Mouse (Mus musculus) stomach, embryonic 15.5 days (tissue): ENCODE data around the gene Neto2. TPM values are rescaled to one million over a fixed set of nuclear protein-coding genes. Genes with fewer than 3 reads are reported as not detected.

ENCODE experiments used
- ATAC-seq: fragments of 200-750 bp; cut with Nextera tagmentation; 2 replicates; pipeline ENCODE4 v1.8.0; 2017; ENCODE audit warnings: low read depth, moderate number of reproducible peaks, moderate TSS enrichment; ENCODE audit not compliant: insufficient read depth, low FRiP score
- H3K27ac ChIP-seq: fragments of 300-500 bp; sonication (generic); 2 replicates; pipeline ENCODE4 v1.5.1; 2015; ENCODE audit warnings: mild to moderate bottlenecking, inconsistent platforms
- H3K27me3 ChIP-seq: fragments of 300-500 bp; sonication (generic); replicated peaks from 2 replicates; pipeline ENCODE4 v1.6.1; 2015; ENCODE audit warnings: inconsistent platforms
- H3K36me3 ChIP-seq: fragments of 300-500 bp; sonication (generic); 2 replicates; pipeline ENCODE4 v1.6.1; 2015; ENCODE audit warnings: inconsistent platforms
- H3K4me1 ChIP-seq: fragments of 300-500 bp; sonication (generic); 2 replicates; pipeline ENCODE4 v1.6.1; 2015; ENCODE audit warnings: inconsistent platforms
- H3K4me2 ChIP-seq: fragments of 300-500 bp; sonication (generic); 2 replicates; pipeline ENCODE4 v1.6.1; 2015; ENCODE audit warnings: mild to moderate bottlenecking, inconsistent platforms
- H3K4me3 ChIP-seq: fragments of 300-500 bp; sonication (generic); replicated peaks from 2 replicates; pipeline ENCODE4 v1.5.1; 2015; ENCODE audit warnings: inconsistent platforms
- H3K9ac ChIP-seq: fragments of 300-500 bp; sonication (generic); 2 replicates; pipeline ENCODE4 v1.6.1; 2015; ENCODE audit warnings: inconsistent platforms
- H3K9me3 ChIP-seq: fragments of 300-500 bp; sonication (generic); 2 replicates; pipeline ENCODE4 v1.6.1; 2016; ENCODE audit warnings: inconsistent platforms
- WGBS: fragments of 180-500 bp; shearing (Covaris S2); methylation state at CpG from one replicate; pipeline ENCODE4 v1.1.7; 2015; 5-methylcytosine and 5-hydroxymethylcytosine counted together
- polyA plus RNA-seq: library from polyadenylated mRNA; unstranded; fragments of >200 nt; fragmentation: Nextera tagmentation; extraction: Ambion mirVana; gene quantifications from 2 replicates; pipeline ENCODE4 v1.2.1, GENCODE M21; 2015

Gene Neto2
- polyA plus RNA-seq: 6.0 and 6.7 TPM in 2 replicates

GRCm38 (mm10) chr8:85700751-85701351 is at the start of gene Neto2:
TSS of gene Neto2 (minus strand) at chr8:85700924.
- no peaks in the 10 kb centered on the region for H3K36me3 ChIP-seq

GRCm38 (mm10) chr8:85745053-85745452 is 44.3 kb upstream of the Neto2 start:
- Histone ChIP-seq H3K36me3 (no peaks in the 10 kb centered on the region), H3K4me2 (no peak overlapping the region), H3K9ac (no peak overlapping the region), H3K27ac (no peak overlapping the region), H3K9me3 (no peaks in the 10 kb centered on the region), H3K4me1 (no peaks in the 10 kb centered on the region), H3K4me3 (no peak overlapping the region), H3K27me3 (no peaks in the 10 kb centered on the region)
- 94% methylated on average over 2 of the region's 2 CpGs for WGBS
- no peak for ATAC-seq

More at GRCm38 (mm10) chr8:85700751-85701351, at the start of gene Neto2:
- Histone ChIP-seq H3K27ac (peak within 1 kb of the TSS; percentile 77), H3K9me3 (no peaks in the 10 kb centered on the region), H3K9ac (peak within 1 kb of the TSS; percentile 65), H3K27me3 (0 out of 2 replicates have a peak, but pooled peaks cover 3% of the 10 kb centered on the region), H3K4me2 (peak within 1 kb of the TSS; percentile 99), H3K4me1 (peaks cover 6% of the 10 kb centered on the region), H3K4me3 (peak within 1 kb of the TSS; percentile 69)
- 7% methylated on average over 37 of the region's 65 CpGs for WGBS
- ATAC-seq: peak; percentile 90

- Histone ChIP-seq H3K4me3 (no peak overlapping the region), H3K9ac (no peak overlapping the region), H3K9me3 (no peaks in the 10 kb centered on the region), H3K27me3 (no peaks in the 10 kb centered on the region), H3K36me3 (0 out of 2 replicates have a peak, but pooled peaks cover 3% of the 10 kb centered on the region), H3K4me1 (no peaks in the 10 kb centered on the region), H3K4me2 (no peak overlapping the region), H3K27ac (no peak overlapping the region)
- no peak for ATAC-seq
- 85% methylated on average over 3 of the region's 3 CpGs for WGBS
These were observed 29.8 kb upstream of the Neto2 start for GRCm38 (mm10) chr8:85730545-85730944.

- no peak for ATAC-seq
- no peak overlapping the region for H3K4me2 ChIP-seq
- H3K4me1 ChIP-seq: no peaks in the 10 kb centered on the region
- H3K9ac ChIP-seq: no peak overlapping the region
- no peak overlapping the region for H3K27ac ChIP-seq
- 73% methylated on average over 5 of the region's 5 CpGs for WGBS
- H3K9me3 ChIP-seq: no peaks in the 10 kb centered on the region
- H3K4me3 ChIP-seq: no peak overlapping the region
- no peaks in the 10 kb centered on the region for H3K27me3 ChIP-seq
- no peaks in the 10 kb centered on the region for H3K36me3 ChIP-seq
These were observed 16.5 kb upstream of the Neto2 start for GRCm38 (mm10) chr8:85717271-85717670.

- no peak for ATAC-seq
- Histone ChIP-seq H3K36me3 (no peaks in the 10 kb centered on the region), H3K9me3 (no peaks in the 10 kb centered on the region), H3K4me1 (no peaks in the 10 kb centered on the region), H3K27ac (no peak overlapping the region), H3K4me2 (no peak overlapping the region), H3K27me3 (no peaks in the 10 kb centered on the region), H3K4me3 (no peak overlapping the region), H3K9ac (no peak overlapping the region)
- 80% methylated on average over 4 of the region's 4 CpGs for WGBS
These were observed 16.0 kb upstream of the Neto2 start for GRCm38 (mm10) chr8:85716696-85717095.

DNA sequence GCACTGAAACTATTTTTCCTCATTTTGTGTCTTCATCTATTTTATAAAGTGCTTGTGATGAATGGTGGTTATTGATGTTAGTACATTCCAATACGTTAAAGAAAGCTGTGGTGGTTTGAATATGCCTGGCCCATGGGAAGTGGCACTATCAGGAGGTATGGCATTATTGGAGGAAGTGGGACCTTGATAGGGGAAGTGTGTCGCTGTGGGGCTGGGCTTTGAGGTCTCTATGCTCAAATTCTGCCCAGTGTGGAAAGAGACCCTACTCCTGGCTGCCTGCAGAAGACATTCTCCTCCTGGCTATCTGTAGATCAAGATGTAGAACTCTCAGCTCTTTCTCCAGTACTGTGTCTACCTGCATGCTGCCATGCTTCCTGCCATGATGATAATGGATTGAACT is 6.3 kb upstream of the Neto2 start:
- Histone ChIP-seq H3K4me3 (no peak overlapping the region), H3K27me3 (0 out of 2 replicates have a peak, but pooled peaks cover 2% of the 10 kb centered on the region), H3K4me1 (no peaks in the 10 kb centered on the region), H3K4me2 (no peak overlapping the region), H3K27ac (no peak overlapping the region), H3K36me3 (no peaks in the 10 kb centered on the region), H3K9me3 (no peaks in the 10 kb centered on the region), H3K9ac (no peak overlapping the region)
- 70% methylated on average over 2 of the region's 2 CpGs for WGBS
- no peak for ATAC-seq

DNA sequence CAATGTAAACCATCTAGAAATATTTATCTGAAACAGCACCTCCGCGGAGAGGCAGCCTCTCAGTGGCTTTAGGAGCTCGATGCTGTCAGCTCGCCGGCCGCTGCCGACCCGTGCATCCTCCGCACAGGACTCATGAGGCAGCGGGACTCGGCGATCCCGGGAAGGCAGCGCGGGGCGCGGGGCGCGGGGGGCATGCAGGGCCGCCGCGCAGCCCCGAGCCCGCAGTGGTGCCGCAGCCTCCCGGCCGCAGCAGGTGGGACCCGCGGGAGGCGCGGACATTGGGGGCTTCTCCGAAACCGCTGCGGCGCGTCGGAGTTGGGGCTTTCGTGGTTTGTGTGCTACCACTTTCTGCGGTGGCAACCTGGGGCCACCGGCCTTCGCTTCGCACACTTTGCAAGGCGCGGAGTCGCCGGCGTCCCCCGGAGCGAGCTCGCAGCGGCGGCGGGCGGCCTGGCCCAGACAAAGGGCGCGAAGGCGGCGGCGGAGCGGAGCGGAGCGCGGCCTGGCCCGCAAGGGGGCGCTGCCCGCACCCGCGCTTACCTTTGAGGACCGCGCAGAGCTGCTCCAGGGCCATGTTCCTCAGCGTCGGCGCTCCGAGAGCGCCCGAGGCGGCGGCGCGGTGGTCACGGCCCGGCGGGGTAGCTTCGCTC is 498 bp downstream of the Neto2 start:
- peak; percentile 96 for ATAC-seq
- peak overlapping the region; percentile 99 for H3K4me2 ChIP-seq
- H3K27me3 ChIP-seq: 0 out of 2 replicates have a peak, but pooled peaks cover 3% of the 10 kb centered on the region
- H3K36me3 ChIP-seq: no peaks in the 10 kb centered on the region
- H3K9me3 ChIP-seq: no peaks in the 10 kb centered on the region
- H3K4me1 ChIP-seq: peaks cover 6% of the 10 kb centered on the region
- under 1% methylated on average over 83 of the region's 84 CpGs for WGBS
- H3K9ac ChIP-seq: peak overlapping the region; percentile 65
- H3K27ac ChIP-seq: peak overlapping the region; percentile 77
- H3K4me3 ChIP-seq: peak overlapping the region; percentile 69

DNA sequence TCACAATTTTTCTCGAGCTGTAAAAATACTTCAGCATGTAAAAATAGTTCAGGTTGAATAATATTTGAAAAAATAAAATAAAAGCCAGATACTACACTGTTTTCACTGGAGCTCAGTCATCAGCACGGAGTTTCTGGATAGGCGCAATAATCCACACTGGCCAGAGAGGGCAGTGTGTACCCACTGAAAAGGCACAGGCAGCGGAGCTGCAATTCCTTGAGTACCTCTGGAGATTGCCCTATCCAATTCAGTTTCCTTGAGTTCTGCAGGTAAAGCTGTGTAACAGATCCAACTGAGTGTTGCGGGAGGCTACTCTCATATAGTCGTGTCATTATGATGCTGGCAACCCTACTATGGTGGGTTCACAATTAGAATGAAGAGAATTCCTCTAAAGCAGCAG is 1.7 kb downstream of the Neto2 start:
- H3K9ac ChIP-seq: no peak overlapping the region
- H3K27ac ChIP-seq: no peak overlapping the region
- H3K27me3 ChIP-seq: 0 out of 2 replicates have a peak, but pooled peaks cover 3% of the 10 kb centered on the region
- WGBS: 1% methylated on average over 6 of the region's 6 CpGs
- peaks cover 6% of the 10 kb centered on the region for H3K4me1 ChIP-seq
- no peak overlapping the region for H3K4me2 ChIP-seq
- no peaks in the 10 kb centered on the region for H3K36me3 ChIP-seq
- no peaks in the 10 kb centered on the region for H3K9me3 ChIP-seq
- no peak overlapping the region for H3K4me3 ChIP-seq
- ATAC-seq: no peak

DNA sequence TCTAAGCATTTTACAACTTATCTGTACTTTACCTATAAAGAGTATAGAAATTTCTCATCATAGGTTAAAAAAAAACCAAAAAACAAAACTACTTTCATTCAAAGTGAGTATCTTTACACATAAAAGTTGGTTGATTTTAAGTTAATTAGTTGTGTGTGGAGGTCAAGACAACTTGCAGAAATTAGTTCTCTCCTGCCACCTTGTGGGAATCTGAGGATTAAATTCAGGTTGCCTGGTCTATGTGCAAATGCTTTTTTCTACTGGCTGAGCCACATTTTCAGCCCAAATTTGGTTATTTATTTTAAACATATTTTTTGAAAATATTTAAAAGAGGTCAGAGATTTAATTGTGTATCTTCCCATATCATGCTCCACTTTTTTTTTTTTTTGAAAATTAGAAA is 35.6 kb downstream of the Neto2 start:
- H3K4me3 ChIP-seq: no peak overlapping the region
- no peak for ATAC-seq

GRCm38 (mm10) chr8:85661995-85662394 is 38.7 kb downstream of the Neto2 start:
- H3K4me2 ChIP-seq: no peak overlapping the region
- H3K4me1 ChIP-seq: no peaks in the 10 kb centered on the region
- H3K9me3 ChIP-seq: no peaks in the 10 kb centered on the region
- no peak overlapping the region for H3K9ac ChIP-seq
- no peaks in the 10 kb centered on the region for H3K36me3 ChIP-seq
- 67% methylated on average over 5 of the region's 5 CpGs for WGBS
- H3K27ac ChIP-seq: no peak overlapping the region
- ATAC-seq: no peak
- no peak overlapping the region for H3K4me3 ChIP-seq
- no peaks in the 10 kb centered on the region for H3K27me3 ChIP-seq

More for the DNA sequence above, 35.6 kb downstream of the Neto2 start:
- H3K4me2 ChIP-seq: no peak overlapping the region
- H3K27me3 ChIP-seq: no peaks in the 10 kb centered on the region
- H3K36me3 ChIP-seq: no peaks in the 10 kb centered on the region
- no peaks in the 10 kb centered on the region for H3K9me3 ChIP-seq
- no peaks in the 10 kb centered on the region for H3K4me1 ChIP-seq
- H3K9ac ChIP-seq: no peak overlapping the region
- no peak overlapping the region for H3K27ac ChIP-seq

GRCm38 (mm10) chr8:85651201-85651600 is 49.5 kb downstream of the Neto2 start:
- no peaks in the 10 kb centered on the region for H3K36me3 ChIP-seq
- H3K4me2 ChIP-seq: no peak overlapping the region
- no peak overlapping the region for H3K9ac ChIP-seq
- no peak overlapping the region for H3K4me3 ChIP-seq
- H3K9me3 ChIP-seq: no peaks in the 10 kb centered on the region
- no peaks in the 10 kb centered on the region for H3K4me1 ChIP-seq
- ATAC-seq: no peak
- H3K27me3 ChIP-seq: no peaks in the 10 kb centered on the region
- WGBS: 79% methylated on average over 2 of the region's 2 CpGs
- no peak overlapping the region for H3K27ac ChIP-seq

DNA sequence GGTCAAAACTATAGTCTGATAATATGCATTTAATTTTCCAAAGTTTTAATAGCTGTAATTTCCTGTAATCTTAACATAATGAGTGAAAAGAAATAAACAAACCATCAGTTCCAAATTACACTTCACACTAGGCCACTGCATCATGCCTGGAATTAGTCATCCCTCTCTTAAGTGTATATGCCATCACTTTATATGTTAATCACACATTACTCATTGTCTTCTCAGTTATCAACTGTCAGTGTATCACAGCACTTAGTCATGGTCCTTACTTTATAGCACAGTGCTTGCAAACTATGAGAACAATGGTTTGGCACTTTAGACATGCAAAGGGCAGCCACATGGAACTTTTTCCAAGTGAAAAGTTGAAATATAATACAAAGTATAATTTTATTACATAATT is 52.2 kb downstream of the Neto2 start:
- no peak overlapping the region for H3K4me3 ChIP-seq
- H3K36me3 ChIP-seq: no peaks in the 10 kb centered on the region
- H3K9me3 ChIP-seq: no peaks in the 10 kb centered on the region
- no peak overlapping the region for H3K27ac ChIP-seq
- H3K4me1 ChIP-seq: no peaks in the 10 kb centered on the region
- no peak overlapping the region for H3K4me2 ChIP-seq
- H3K27me3 ChIP-seq: no peaks in the 10 kb centered on the region
- no peak overlapping the region for H3K9ac ChIP-seq
- no peak for ATAC-seq
